ENCODE assay signal across 8 mouse cellular contexts in genomic region chr7:19308454-19309277, GRCm38 (mm10). TPM values are rescaled to one million over a fixed set of nuclear protein-coding genes. Genes with fewer than 3 reads are reported as not detected.
DNase-seq lines count a peak whose midpoint lies in the region; ATAC-seq lines count a peak whose summit lies in the region.

No protein-coding gene starts in this region.

- H3K27me3 ChIP-seq in embryonic facial prominence, embryonic 14.5 days (replicated peaks; ENCODE audit: control insufficient read depth, insufficient read depth, low read length): peaks cover 39% of the 10 kb centered on the region
- peaks cover 66% of the 10 kb centered on the region for H3K27me3 ChIP-seq in limb, embryonic 12.5 days
- H3K27me3 ChIP-seq in midbrain, embryonic 14.5 days (ENCODE audit: control insufficient read depth, insufficient read depth, low read length): peaks cover 35% of the 10 kb centered on the region

- peak; percentile 95 for DNase-seq in 416B (ENCODE audit: low read depth)
- DNase-seq in adrenal gland, postnatal 4 days (ENCODE audit: low spot score in 2 of 2): peak; percentile 85 to 93
- DNase-seq in embryonic facial prominence, embryonic 14.5 days (ENCODE audit: low spot score): peak; percentile 97
- peak; percentile 95 for DNase-seq in heart, adult 8-10 months (ENCODE audit: low spot score)
- peak; percentile 94 for DNase-seq in kidney, adult 8-10 months
- peak; percentile 97 for DNase-seq in midbrain, embryonic 14.5 days
- DNase-seq in spleen, adult 18-20 months: peak; percentile 92 to 94

- no peaks in the 10 kb centered on the region for H3K9me3 ChIP-seq in embryonic facial prominence, embryonic 14.5 days (ENCODE audit: control insufficient read depth, low read length)
- no peaks in the 10 kb centered on the region for H3K9me3 ChIP-seq in limb, embryonic 12.5 days
- H3K9me3 ChIP-seq in midbrain, embryonic 14.5 days (ENCODE audit: control insufficient read depth, low read length): no peaks in the 10 kb centered on the region

- peak overlapping the region; percentile 45 for H3K4me3 ChIP-seq in embryonic facial prominence, embryonic 14.5 days (ENCODE audit: low read depth, low read length)
- peak overlapping the region; percentile 66 for H3K4me3 ChIP-seq in limb, embryonic 12.5 days (replicated peaks)
- H3K4me3 ChIP-seq in midbrain, embryonic 14.5 days (replicated peaks; ENCODE audit: low read depth, low read length): peak overlapping the region; percentile 47

- ATAC-seq in embryonic facial prominence, embryonic 14.5 days (ENCODE audit: low read depth): peak; percentile 91
- ATAC-seq in limb, embryonic 12.5 days (ENCODE audit: insufficient number of reproducible peaks, insufficient read depth, low FRiP score, low TSS enrichment, low read depth): peak; percentile 73
- peak; percentile 88 for ATAC-seq in midbrain, embryonic 14.5 days (ENCODE audit: low FRiP score, low TSS enrichment)

- H3K36me3 ChIP-seq in embryonic facial prominence, embryonic 14.5 days (ENCODE audit: control insufficient read depth, insufficient read depth, low read length): no peaks in the 10 kb centered on the region
- no peaks in the 10 kb centered on the region for H3K36me3 ChIP-seq in limb, embryonic 12.5 days
- no peaks in the 10 kb centered on the region for H3K36me3 ChIP-seq in midbrain, embryonic 14.5 days (ENCODE audit: control insufficient read depth, insufficient read depth, low read length)

- H3K9ac ChIP-seq in embryonic facial prominence, embryonic 14.5 days (ENCODE audit: low read depth, low read length): peak overlapping the region; percentile 62
- peak overlapping the region; percentile 57 for H3K9ac ChIP-seq in limb, embryonic 12.5 days (replicated peaks)
- H3K9ac ChIP-seq in midbrain, embryonic 14.5 days (replicated peaks; ENCODE audit: low read length): peak overlapping the region; percentile 30; the same call in 1 of the 2 replicates

- peaks cover 6% of the 10 kb centered on the region; the same call in 1 of the 2 replicates for H3K4me1 ChIP-seq in embryonic facial prominence, embryonic 14.5 days (ENCODE audit: control insufficient read depth, insufficient read depth, low read length)
- peaks cover 37% of the 10 kb centered on the region for H3K4me1 ChIP-seq in limb, embryonic 12.5 days (replicated peaks)
- peaks cover 19% of the 10 kb centered on the region for H3K4me1 ChIP-seq in midbrain, embryonic 14.5 days (ENCODE audit: control insufficient read depth, insufficient read depth, low read length)

- peak overlapping the region; percentile 87 for H3K27ac ChIP-seq in embryonic facial prominence, embryonic 14.5 days (replicated peaks; ENCODE audit: low read depth, low read length)
- peak overlapping the region; percentile 56; the same call in 1 of the 2 replicates for H3K27ac ChIP-seq in limb, embryonic 12.5 days
- peak overlapping the region; percentile 52; the same call in 1 of the 2 replicates for H3K27ac ChIP-seq in midbrain, embryonic 14.5 days (replicated peaks; ENCODE audit: low read depth, low read length)

- under 1% methylated on average over 48 of the region's 58 CpGs for WGBS in embryonic facial prominence, embryonic 14.5 days
- under 1% methylated on average over 58 of the region's 58 CpGs for WGBS in limb, embryonic 12.5 days
- WGBS in midbrain, embryonic 14.5 days: under 1% methylated on average over 58 of the region's 58 CpGs

- H3K4me2 ChIP-seq in embryonic facial prominence, embryonic 14.5 days (ENCODE audit: low read depth, low read length): peak overlapping the region; percentile 100
- peak overlapping the region; percentile 98 for H3K4me2 ChIP-seq in limb, embryonic 12.5 days
- peak overlapping the region; percentile 88 for H3K4me2 ChIP-seq in midbrain, embryonic 14.5 days (ENCODE audit: low read length)

RNA-seq across cellular contexts. Expression of gene Fosb, which starts 1.2 kb away (rescaled TPM):
- under 1 TPM; 0.85 to 0.98 TPM for total RNA-seq in adrenal gland, postnatal 4 days (2021)
- 0.15 and 0.28 TPM in 2 replicates for polyA plus RNA-seq in embryonic facial prominence, embryonic 14.5 days (2014; fragmentation: Nextera tagmentation; extraction: Ambion mirVana)
- 1 to 10 TPM; 1.2 to 9.8 (median 5.1) TPM for total RNA-seq in heart, adult 8-10 months (2022)
- polyA plus RNA-seq in limb, embryonic 12.5 days (2016; fragmentation: Nextera tagmentation; extraction: Ambion mirVana): 0.18 and 0.20 TPM in 2 replicates
- not detected in 2 replicates for polyA plus RNA-seq in midbrain, embryonic 14.5 days (2014; fragmentation: Nextera tagmentation; extraction: Ambion mirVana)

RNA-seq across cellular contexts. Expression of gene Rtn2, which starts 26.2 kb away (rescaled TPM):
- 10 to 100 TPM; 19.3 to 28.8 TPM for total RNA-seq in adrenal gland, postnatal 4 days (2021)
- polyA plus RNA-seq in embryonic facial prominence, embryonic 14.5 days (2014; fragmentation: Nextera tagmentation; extraction: Ambion mirVana): 53.7 and 57.0 TPM in 2 replicates
- total RNA-seq in heart, adult 8-10 months (2022): 100 to 1,000 TPM; 137 to 160 (median 149) TPM
- 12.4 and 12.8 TPM in 2 replicates for polyA plus RNA-seq in limb, embryonic 12.5 days (2016; fragmentation: Nextera tagmentation; extraction: Ambion mirVana)
- polyA plus RNA-seq in midbrain, embryonic 14.5 days (2014; fragmentation: Nextera tagmentation; extraction: Ambion mirVana): 100.0 and 101 TPM in 2 replicates

RNA-seq across cellular contexts. Expression of gene Ppm1n, which starts 28.8 kb away (rescaled TPM):
- under 1 TPM in 1 of 2 experiments, not detected in 1; 0.39 TPM for total RNA-seq in adrenal gland, postnatal 4 days (2021)
- polyA plus RNA-seq in embryonic facial prominence, embryonic 14.5 days (2014; fragmentation: Nextera tagmentation; extraction: Ambion mirVana): 0.49 TPM in 1 of 2 replicates, not detected in the other
- total RNA-seq in heart, adult 8-10 months (2022): not detected
- polyA plus RNA-seq in limb, embryonic 12.5 days (2016; fragmentation: Nextera tagmentation; extraction: Ambion mirVana): not detected in 2 replicates
- 0.62 and 1.2 TPM in 2 replicates for polyA plus RNA-seq in midbrain, embryonic 14.5 days (2014; fragmentation: Nextera tagmentation; extraction: Ambion mirVana)

RNA-seq across cellular contexts. Expression of gene Ercc1, which starts 35.9 kb away (rescaled TPM):
- total RNA-seq in adrenal gland, postnatal 4 days (2021): 10 to 100 TPM; 38.6 to 45.2 TPM
- polyA plus RNA-seq in embryonic facial prominence, embryonic 14.5 days (2014; fragmentation: Nextera tagmentation; extraction: Ambion mirVana): 64.0 and 75.1 TPM in 2 replicates
- total RNA-seq in heart, adult 8-10 months (2022): 10 to 100 TPM; 39.8 to 46.9 (median 44.4) TPM
- polyA plus RNA-seq in limb, embryonic 12.5 days (2016; fragmentation: Nextera tagmentation; extraction: Ambion mirVana): 92.3 and 105 TPM in 2 replicates
- polyA plus RNA-seq in midbrain, embryonic 14.5 days (2014; fragmentation: Nextera tagmentation; extraction: Ambion mirVana): 78.9 and 97.7 TPM in 2 replicates

RNA-seq across cellular contexts. Expression of gene Vasp, which starts 37.0 kb away (rescaled TPM):
- 10 to 100 TPM; 83.7 to 89.3 TPM for total RNA-seq in adrenal gland, postnatal 4 days (2021)
- 70.0 and 70.7 TPM in 2 replicates for polyA plus RNA-seq in embryonic facial prominence, embryonic 14.5 days (2014; fragmentation: Nextera tagmentation; extraction: Ambion mirVana)
- 10 to 100 TPM; 18.0 to 27.2 (median 24.3) TPM for total RNA-seq in heart, adult 8-10 months (2022)
- 66.4 and 68.8 TPM in 2 replicates for polyA plus RNA-seq in limb, embryonic 12.5 days (2016; fragmentation: Nextera tagmentation; extraction: Ambion mirVana)
- 28.9 and 29.1 TPM in 2 replicates for polyA plus RNA-seq in midbrain, embryonic 14.5 days (2014; fragmentation: Nextera tagmentation; extraction: Ambion mirVana)

Comparison
In these comparisons a context has a peak if more than half of its experiments do, and no peak if none do; other contexts are left out.
1. Peak in every context shown above with its lines: DNase-seq, ATAC-seq, H3K4me3 ChIP-seq and H3K27ac ChIP-seq.